ENCODE assay signal across 19 mouse cellular contexts in the genomic region with DNA sequence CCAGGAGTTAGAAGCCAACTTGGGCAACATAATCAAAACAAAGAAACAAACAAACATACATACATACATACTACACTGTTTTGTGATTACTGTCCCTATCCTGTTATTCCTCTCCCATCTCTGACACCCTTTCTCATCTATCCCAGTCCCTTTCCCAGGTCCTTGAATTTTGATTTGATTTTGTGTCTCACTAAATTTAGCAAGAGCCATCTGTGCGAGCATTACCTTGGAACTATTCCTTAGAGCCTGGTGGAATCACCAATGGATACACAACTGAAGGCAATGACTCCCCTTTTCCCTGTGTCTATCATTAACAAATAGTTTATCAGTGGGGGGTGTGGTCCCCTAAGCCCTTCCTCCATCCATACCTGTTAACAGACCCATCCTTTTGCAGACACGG. TPM values are rescaled to one million over a fixed set of nuclear protein-coding genes. Genes with fewer than 3 reads are reported as not detected.
"Had no signal": no experiment of that assay in that cellular context is flagged by ENCODE, and none has a peak within 500 bp of the region (broad histone marks: within the 10 kb centered on the region; RNA-seq: fewer than 3 reads in every experiment).

No protein-coding gene starts in this region.

- ATAC-seq: liver, postnatal 0 days; lung, postnatal 0 days; midbrain, embryonic 16.5 days had no signal

- DNase-seq: kidney, adult 18-20 months; kidney, adult 9 months; kidney, postnatal 14 days; kidney, postnatal 4 days; left cerebral cortex, postnatal 4 days; liver, postnatal 0 days; lung, embryonic 14.5 days; retina, postnatal 1 day; right cerebral cortex, postnatal 25 days; spleen, adult 18-20 months; thymus, postnatal 25 days had no signal

RNA-seq across cellular contexts. Expression of gene Gm21985, which starts 26.7 kb away (rescaled TPM):
- total RNA-seq: neutrophil, adult 5-6 weeks had no signal

RNA-seq across cellular contexts. Expression of gene Nutm1, which starts 33.7 kb away (rescaled TPM):
- total RNA-seq: layer of hippocampus, adult 18-20 months; layer of hippocampus, postnatal 10 days; left cerebral cortex, postnatal 14 days; left cerebral cortex, postnatal 4 days; megakaryocyte, adult 5-6 weeks; monocyte, adult 5-6 weeks; neutrophil, adult 5-6 weeks had no signal
